Mouse (Mus musculus): ENCODE measurements at regions not wholly inside any gene's neighbourhood (a gene's known extent, or its start where the extent isn't known, plus 50 kb on each side); places are given as distances from the start of the nearest gene placed in this dataset.

DNA sequence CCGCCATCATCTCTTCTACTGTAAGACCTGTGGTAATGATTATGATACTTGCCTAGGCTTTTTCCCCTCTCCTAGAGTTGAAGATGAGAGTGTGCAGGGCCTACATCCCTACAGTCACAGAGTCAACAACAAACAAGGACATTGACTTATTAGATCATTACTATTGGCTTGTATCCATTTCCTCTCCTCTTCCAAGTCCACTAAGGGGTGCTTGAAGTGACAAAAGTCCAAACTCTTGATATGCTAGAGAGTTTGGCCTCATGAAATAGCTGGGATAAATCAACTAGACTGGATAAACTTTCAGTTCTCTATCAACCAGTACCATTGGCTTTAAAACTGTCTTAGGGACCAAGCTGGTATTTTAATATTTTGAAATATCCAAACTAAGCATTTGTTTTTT is 165.7 kb upstream of the Ap5m1 start:
- 94% methylated on average over 1 of the region's 1 CpGs for WGBS

DNA sequence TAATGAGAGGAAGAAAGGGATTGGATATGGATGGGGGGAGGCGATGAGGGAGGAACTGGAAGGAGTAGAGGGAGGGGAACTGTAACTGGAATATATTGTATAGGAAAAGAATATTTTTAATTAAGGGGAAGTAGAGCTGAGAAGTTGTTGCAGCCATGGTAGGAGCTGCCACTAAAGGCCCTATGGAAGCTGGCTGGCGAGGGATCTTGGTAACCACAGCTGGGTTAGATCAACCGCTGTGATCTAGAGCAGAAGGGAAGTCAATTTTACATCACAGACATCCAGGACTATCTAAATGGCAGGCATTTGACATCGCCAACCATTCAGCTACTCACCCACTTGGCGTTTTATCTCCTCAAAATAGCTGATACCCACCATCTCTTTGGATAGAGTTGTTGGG is 168.8 kb upstream of the Ap5m1 start:
- Histone ChIP-seq H3K4me1 (ENCODE audit: control insufficient read depth, insufficient read depth, low read length) (no peaks in the 10 kb centered on the region), H3K9ac (ENCODE audit: low read length) (no peak overlapping the region), H3K4me3 (replicated peaks; ENCODE audit: low read length) (no peak overlapping the region), H3K36me3 (ENCODE audit: control insufficient read depth, insufficient read depth, low read length) (no peaks in the 10 kb centered on the region), H3K27ac (ENCODE audit: low read length) (no peak overlapping the region), H3K9me3 (replicated peaks; ENCODE audit: control insufficient read depth, low read length) (no peaks in the 10 kb centered on the region), H3K4me2 (ENCODE audit: low read depth, low read length) (no peak overlapping the region), H3K27me3 (ENCODE audit: control insufficient read depth, insufficient read depth, low read length) (0 out of 2 replicates have a peak, but pooled peaks cover 3% of the 10 kb centered on the region)
- 88% methylated on average over 5 of the region's 5 CpGs for WGBS
- no peak for ATAC-seq (ENCODE audit: insufficient read depth, low FRiP score)

More for the DNA sequence above, 165.7 kb upstream of the Ap5m1 start:
- no peak overlapping the region for H3K27ac ChIP-seq (ENCODE audit: low read length)
- H3K27me3 ChIP-seq (ENCODE audit: control insufficient read depth, insufficient read depth, low read length): no peaks in the 10 kb centered on the region
- no peak overlapping the region for H3K4me3 ChIP-seq (replicated peaks; ENCODE audit: low read length)
- no peaks in the 10 kb centered on the region for H3K36me3 ChIP-seq (ENCODE audit: control insufficient read depth, insufficient read depth, low read length)
- no peak for ATAC-seq (ENCODE audit: insufficient read depth, low FRiP score)
- H3K4me2 ChIP-seq (ENCODE audit: low read depth, low read length): no peak overlapping the region
- no peaks in the 10 kb centered on the region for H3K4me1 ChIP-seq (ENCODE audit: control insufficient read depth, insufficient read depth, low read length)
- H3K9me3 ChIP-seq (replicated peaks; ENCODE audit: control insufficient read depth, low read length): no peaks in the 10 kb centered on the region
- H3K9ac ChIP-seq (ENCODE audit: low read length): no peak overlapping the region

DNA sequence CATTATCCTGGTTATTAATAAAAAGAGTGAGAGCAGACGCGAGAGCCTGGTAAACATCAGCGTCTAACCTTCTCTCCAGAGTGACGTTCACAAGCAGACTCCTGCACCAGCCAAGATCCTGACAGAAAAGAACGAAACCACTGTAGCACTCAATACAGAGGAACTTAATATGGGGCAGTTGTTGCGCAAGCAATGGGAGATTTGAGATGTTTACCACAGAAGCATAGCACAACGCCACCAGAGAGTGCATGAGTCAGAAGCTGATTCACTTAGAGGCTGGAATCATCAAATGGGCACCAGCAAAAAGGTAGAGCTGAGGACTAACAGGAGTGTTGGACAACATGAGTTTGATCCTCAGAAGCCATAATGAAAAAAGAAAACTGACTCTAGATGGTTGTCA is 169.7 kb upstream of the Ap5m1 start:
- H3K4me1 ChIP-seq (ENCODE audit: control insufficient read depth, insufficient read depth, low read length): no peaks in the 10 kb centered on the region
- WGBS: 83% methylated on average over 7 of the region's 7 CpGs
- ATAC-seq (ENCODE audit: insufficient read depth, low FRiP score): no peak

DNA sequence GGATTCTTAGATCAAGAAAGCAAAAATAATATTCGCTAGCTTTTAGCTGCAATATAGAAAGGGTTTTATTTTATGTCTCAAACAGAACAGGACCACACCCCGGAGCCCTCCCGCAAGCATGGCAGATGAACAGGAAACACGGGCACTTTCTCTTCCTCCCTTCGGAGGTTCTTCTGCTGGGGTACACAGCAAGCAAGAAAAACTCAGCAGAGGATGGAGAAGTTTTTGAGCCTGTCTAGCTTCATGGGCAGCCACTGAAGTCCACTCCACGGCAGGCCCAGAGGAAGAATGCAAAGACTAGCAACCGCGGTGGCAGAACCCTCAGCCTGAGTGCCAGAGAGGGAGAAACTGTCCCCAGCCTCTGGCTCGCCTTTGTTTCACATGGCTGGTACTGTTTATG is 174.7 kb upstream of the Ap5m1 start:
- no peak overlapping the region for H3K4me2 ChIP-seq (ENCODE audit: low read depth, low read length)
- no peak for ATAC-seq (ENCODE audit: insufficient read depth, low FRiP score)
- H3K27ac ChIP-seq (ENCODE audit: low read length): no peak overlapping the region
- WGBS: 81% methylated on average over 9 of the region's 9 CpGs
- H3K9ac ChIP-seq (ENCODE audit: low read length): no peak overlapping the region
- H3K9me3 ChIP-seq (replicated peaks; ENCODE audit: control insufficient read depth, low read length): no peaks in the 10 kb centered on the region
- H3K4me1 ChIP-seq (ENCODE audit: control insufficient read depth, insufficient read depth, low read length): no peaks in the 10 kb centered on the region
- H3K27me3 ChIP-seq (ENCODE audit: control insufficient read depth, insufficient read depth, low read length): peaks cover 3% of the 10 kb centered on the region; the same call in 1 of the 2 replicates
- H3K36me3 ChIP-seq (ENCODE audit: control insufficient read depth, insufficient read depth, low read length): no peaks in the 10 kb centered on the region
- no peak overlapping the region for H3K4me3 ChIP-seq (replicated peaks; ENCODE audit: low read length)

More for the DNA sequence above, 169.7 kb upstream of the Ap5m1 start:
- Histone ChIP-seq H3K27me3 (ENCODE audit: control insufficient read depth, insufficient read depth, low read length) (peaks cover 3% of the 10 kb centered on the region; the same call in 1 of the 2 replicates), H3K27ac (ENCODE audit: low read length) (no peak overlapping the region), H3K36me3 (ENCODE audit: control insufficient read depth, insufficient read depth, low read length) (no peaks in the 10 kb centered on the region), H3K9ac (ENCODE audit: low read length) (no peak overlapping the region), H3K4me3 (replicated peaks; ENCODE audit: low read length) (no peak overlapping the region), H3K9me3 (replicated peaks; ENCODE audit: control insufficient read depth, low read length) (no peaks in the 10 kb centered on the region), H3K4me2 (ENCODE audit: low read depth, low read length) (no peak overlapping the region)

DNA sequence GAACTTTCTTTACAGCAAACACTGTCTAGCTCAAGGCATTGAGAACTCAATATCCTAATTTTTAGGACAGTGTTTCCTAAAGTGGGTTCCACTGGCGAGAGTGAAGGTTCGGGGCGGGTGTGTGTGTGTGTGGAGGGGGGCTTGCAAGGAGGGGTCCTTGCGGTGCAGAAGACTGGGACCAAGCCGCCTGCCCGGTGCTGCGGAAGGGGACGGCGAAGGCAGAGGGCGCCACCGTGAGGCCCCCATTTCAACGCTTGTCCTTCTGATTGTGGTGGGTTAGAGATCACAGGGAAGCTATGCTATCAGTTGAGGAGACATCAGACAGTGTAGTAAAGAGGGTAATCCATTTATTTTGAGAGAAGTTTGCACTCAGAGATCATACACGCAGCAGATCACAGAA is 176.9 kb upstream of the Ap5m1 start:
- WGBS: 9% methylated on average over 13 of the region's 13 CpGs
- no peaks in the 10 kb centered on the region for H3K36me3 ChIP-seq (ENCODE audit: control insufficient read depth, insufficient read depth, low read length)
- H3K9me3 ChIP-seq (replicated peaks; ENCODE audit: control insufficient read depth, low read length): no peaks in the 10 kb centered on the region
- H3K4me2 ChIP-seq (ENCODE audit: low read depth, low read length): peak overlapping the region; percentile 31; the same call in 1 of the 2 replicates
- no peak overlapping the region for H3K4me3 ChIP-seq (replicated peaks; ENCODE audit: low read length)
- peaks cover 1% of the 10 kb centered on the region; the same call in 1 of the 2 replicates for H3K27me3 ChIP-seq (ENCODE audit: control insufficient read depth, insufficient read depth, low read length)
- H3K27ac ChIP-seq (ENCODE audit: low read length): no peak overlapping the region
- no peaks in the 10 kb centered on the region for H3K4me1 ChIP-seq (ENCODE audit: control insufficient read depth, insufficient read depth, low read length)
- no peak for ATAC-seq (ENCODE audit: insufficient read depth, low FRiP score)
- H3K9ac ChIP-seq (ENCODE audit: low read length): no peak overlapping the region

DNA sequence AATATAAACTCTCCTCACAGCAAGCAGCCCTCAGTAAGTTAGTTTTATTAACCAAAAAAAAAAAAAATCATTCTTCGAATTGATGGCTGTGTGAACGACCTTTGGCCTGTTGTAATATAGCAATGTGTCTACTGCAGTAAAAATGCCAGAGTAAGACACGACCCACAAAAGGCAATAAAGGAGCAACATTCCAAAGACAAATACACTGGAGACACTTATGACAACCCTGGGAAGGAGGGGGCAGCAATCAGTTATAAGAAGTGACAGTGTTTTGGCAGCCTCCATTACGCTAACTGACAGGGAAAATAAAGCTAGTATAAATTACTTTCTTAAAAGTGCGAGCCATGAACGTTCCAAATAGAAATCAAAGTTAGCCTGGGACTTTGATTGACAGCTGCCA is 185.9 kb upstream of the Ap5m1 start:
- H3K9me3 ChIP-seq (replicated peaks; ENCODE audit: control insufficient read depth, low read length): no peaks in the 10 kb centered on the region
- H3K4me1 ChIP-seq (ENCODE audit: control insufficient read depth, insufficient read depth, low read length): no peaks in the 10 kb centered on the region
- no peak overlapping the region for H3K9ac ChIP-seq (ENCODE audit: low read length)
- no peaks in the 10 kb centered on the region for H3K27me3 ChIP-seq (ENCODE audit: control insufficient read depth, insufficient read depth, low read length)
- no peak overlapping the region for H3K4me2 ChIP-seq (ENCODE audit: low read depth, low read length)
- H3K4me3 ChIP-seq (replicated peaks; ENCODE audit: low read length): no peak overlapping the region
- ATAC-seq (ENCODE audit: insufficient read depth, low FRiP score): no peak
- no peaks in the 10 kb centered on the region for H3K36me3 ChIP-seq (ENCODE audit: control insufficient read depth, insufficient read depth, low read length)
- WGBS: 26% methylated on average over 6 of the region's 6 CpGs
- H3K27ac ChIP-seq (ENCODE audit: low read length): no peak overlapping the region

DNA sequence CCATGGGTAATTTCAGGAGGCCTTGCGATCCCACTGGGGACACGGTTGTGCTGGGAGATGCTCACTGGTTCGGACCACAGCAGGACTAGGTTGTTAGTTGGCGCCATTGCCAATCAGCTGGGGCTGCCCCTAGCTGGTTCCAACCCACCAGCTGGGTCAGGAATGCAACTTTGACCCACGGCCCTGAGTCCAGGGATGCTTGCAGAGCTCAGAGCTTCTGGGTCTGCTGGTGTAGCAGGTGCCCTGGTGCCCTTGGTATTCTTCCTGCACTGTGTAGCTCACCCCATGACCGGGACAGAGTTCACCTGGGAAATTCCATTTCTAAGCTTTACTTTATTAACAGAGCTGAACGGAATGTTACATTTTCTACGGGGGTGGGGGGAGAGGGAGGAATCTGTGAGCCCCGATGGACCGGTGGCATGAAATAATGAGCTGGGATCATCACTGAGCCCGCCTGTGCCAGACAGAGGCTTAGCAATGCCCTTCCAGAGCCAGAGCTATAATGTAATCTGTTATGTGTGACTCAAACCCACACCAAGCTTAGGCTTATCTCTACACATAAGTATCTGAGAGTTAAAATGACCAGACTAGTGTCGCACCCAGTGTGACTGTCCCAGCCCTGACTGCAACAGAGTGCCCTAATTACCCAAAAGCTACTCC is 187.8 kb upstream of the Ap5m1 start:
- WGBS: 77% methylated on average over 12 of the region's 12 CpGs
- Histone ChIP-seq H3K4me3 (replicated peaks; ENCODE audit: low read length) (no peak overlapping the region), H3K27me3 (ENCODE audit: control insufficient read depth, insufficient read depth, low read length) (no peaks in the 10 kb centered on the region), H3K9me3 (replicated peaks; ENCODE audit: control insufficient read depth, low read length) (no peaks in the 10 kb centered on the region), H3K4me2 (ENCODE audit: low read depth, low read length) (no peak overlapping the region), H3K9ac (ENCODE audit: low read length) (no peak overlapping the region), H3K27ac (ENCODE audit: low read length) (no peak overlapping the region), H3K4me1 (ENCODE audit: control insufficient read depth, insufficient read depth, low read length) (no peaks in the 10 kb centered on the region), H3K36me3 (ENCODE audit: control insufficient read depth, insufficient read depth, low read length) (no peaks in the 10 kb centered on the region)
- ATAC-seq (ENCODE audit: insufficient read depth, low FRiP score): no peak

DNA sequence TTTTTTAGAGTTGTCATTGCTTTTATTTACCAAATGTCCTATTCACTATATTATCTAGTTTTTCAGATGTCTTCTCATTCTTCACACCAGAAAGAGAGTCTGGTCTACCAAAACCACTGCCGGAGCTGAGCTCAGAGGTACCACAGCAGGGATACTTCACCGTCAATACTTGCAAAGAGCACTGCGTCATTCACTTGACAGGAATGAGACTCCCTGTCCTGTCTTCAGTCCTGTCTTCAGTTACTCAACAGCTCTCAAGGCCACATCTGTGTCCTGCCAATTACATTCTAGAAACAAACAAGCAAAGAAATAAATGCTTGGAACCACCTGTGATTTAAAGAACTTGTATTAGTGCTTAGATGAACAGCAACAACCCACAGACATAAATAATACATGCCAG is 194.6 kb upstream of the Ap5m1 start:
- WGBS: 80% methylated on average over 3 of the region's 3 CpGs

DNA sequence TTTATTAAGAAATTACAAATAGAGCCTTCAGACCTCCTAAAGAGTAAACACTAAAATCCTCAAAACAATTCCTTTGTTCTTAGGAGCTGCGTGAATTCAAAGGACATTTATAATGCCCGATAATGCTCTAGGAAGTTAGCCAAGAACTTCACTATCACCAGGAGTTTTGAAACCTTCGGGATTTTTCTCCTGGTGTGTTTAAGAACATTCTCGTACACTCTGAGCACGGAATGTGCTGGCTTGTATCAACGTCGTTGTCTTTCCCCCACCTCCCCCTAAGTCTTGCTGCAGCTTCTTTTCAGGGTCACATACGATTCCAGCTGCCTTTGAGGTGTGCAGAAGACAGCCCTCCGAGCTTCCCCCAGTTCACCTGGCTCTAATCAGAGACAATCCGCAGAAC is 195.9 kb upstream of the Ap5m1 start:
- H3K36me3 ChIP-seq (ENCODE audit: control insufficient read depth, insufficient read depth, low read length): no peaks in the 10 kb centered on the region
- no peaks in the 10 kb centered on the region for H3K27me3 ChIP-seq (ENCODE audit: control insufficient read depth, insufficient read depth, low read length)
- no peak overlapping the region for H3K4me2 ChIP-seq (ENCODE audit: low read depth, low read length)
- ATAC-seq (ENCODE audit: insufficient read depth, low FRiP score): peak; percentile 40; the same call in 1 of the 2 replicates
- H3K4me3 ChIP-seq (replicated peaks; ENCODE audit: low read length): no peak overlapping the region
- H3K9ac ChIP-seq (ENCODE audit: low read length): no peak overlapping the region
- H3K4me1 ChIP-seq (ENCODE audit: control insufficient read depth, insufficient read depth, low read length): no peaks in the 10 kb centered on the region
- WGBS: 43% methylated on average over 10 of the region's 10 CpGs
- no peak overlapping the region for H3K27ac ChIP-seq (ENCODE audit: low read length)
- H3K9me3 ChIP-seq (replicated peaks; ENCODE audit: control insufficient read depth, low read length): no peaks in the 10 kb centered on the region

More for the DNA sequence above, 194.6 kb upstream of the Ap5m1 start:
- Histone ChIP-seq H3K27ac (ENCODE audit: low read length) (no peak overlapping the region), H3K4me3 (replicated peaks; ENCODE audit: low read length) (no peak overlapping the region), H3K4me2 (ENCODE audit: low read depth, low read length) (no peak overlapping the region), H3K27me3 (ENCODE audit: control insufficient read depth, insufficient read depth, low read length) (no peaks in the 10 kb centered on the region), H3K9ac (ENCODE audit: low read length) (no peak overlapping the region), H3K9me3 (replicated peaks; ENCODE audit: control insufficient read depth, low read length) (no peaks in the 10 kb centered on the region), H3K36me3 (ENCODE audit: control insufficient read depth, insufficient read depth, low read length) (no peaks in the 10 kb centered on the region), H3K4me1 (ENCODE audit: control insufficient read depth, insufficient read depth, low read length) (no peaks in the 10 kb centered on the region)
- ATAC-seq (ENCODE audit: insufficient read depth, low FRiP score): no peak

Data from stomach, embryonic 16.5 days (tissue).